Mouse (Mus musculus): ENCODE measurements around the gene Mdm2. TPM values are rescaled to one million over a fixed set of nuclear protein-coding genes. Genes with fewer than 3 reads are reported as not detected.

Gene Mdm2
- total RNA-seq, 4 experiments from 2014 or later, result 44.9 to 54.3 (median 51.9) TPM

GRCm38 (mm10) chr10:117671930-117672666 lies 38.5 kb downstream of the Mdm2 start:
- no peak for DNase-seq (ENCODE audit: low spot score in 2 of 2)

- no peak for DNase-seq (ENCODE audit: low spot score in 2 of 2)
These were observed 39.3 kb downstream of the Mdm2 start for GRCm38 (mm10) chr10:117671266-117671665.

GRCm38 (mm10) chr10:117670791-117671190 lies 39.8 kb downstream of the Mdm2 start:
- DNase-seq (ENCODE audit: low spot score in 2 of 2), result no peak

GRCm38 (mm10) chr10:117670092-117670491 lies 40.5 kb downstream of the Mdm2 start:
- DNase-seq (ENCODE audit: low spot score in 2 of 2), result no peak

- DNase-seq (ENCODE audit: low spot score in 2 of 2), result no peak
These were observed 41.0 kb downstream of the Mdm2 start for GRCm38 (mm10) chr10:117669449-117670090.

- no peak for DNase-seq (ENCODE audit: low spot score in 2 of 2)
These were observed 41.8 kb downstream of the Mdm2 start for GRCm38 (mm10) chr10:117668546-117669300.

- no peak for DNase-seq (ENCODE audit: low spot score in 2 of 2)
These were observed 42.7 kb downstream of the Mdm2 start for GRCm38 (mm10) chr10:117667663-117668507.

GRCm38 (mm10) chr10:117666947-117667630 lies 43.5 kb downstream of the Mdm2 start:
- DNase-seq (ENCODE audit: low spot score in 2 of 2), result no peak

- DNase-seq (ENCODE audit: low spot score in 2 of 2), result no peak
These were observed 44.2 kb downstream of the Mdm2 start for GRCm38 (mm10) chr10:117666361-117666760.

- no peak for DNase-seq (ENCODE audit: low spot score in 2 of 2)
These were observed 44.9 kb downstream of the Mdm2 start for GRCm38 (mm10) chr10:117665376-117666275.

GRCm38 (mm10) chr10:117664926-117665209 lies 45.7 kb downstream of the Mdm2 start:
- DNase-seq (ENCODE audit: low spot score in 2 of 2), result no peak

GRCm38 (mm10) chr10:117664208-117664925 lies 46.2 kb downstream of the Mdm2 start:
- DNase-seq (ENCODE audit: low spot score in 2 of 2), result no peak

GRCm38 (mm10) chr10:117663865-117664200 lies 46.7 kb downstream of the Mdm2 start:
- no peak for DNase-seq (ENCODE audit: low spot score in 2 of 2)

GRCm38 (mm10) chr10:117663056-117663864 lies 47.3 kb downstream of the Mdm2 start:
- no peak for DNase-seq (ENCODE audit: low spot score in 2 of 2)

- DNase-seq (ENCODE audit: low spot score in 2 of 2), result no peak
These were observed 48.1 kb downstream of the Mdm2 start for GRCm38 (mm10) chr10:117662316-117663055.

- DNase-seq (ENCODE audit: low spot score in 2 of 2), result no peak
These were observed 50.7 kb downstream of the Mdm2 start for GRCm38 (mm10) chr10:117659819-117660218.

GRCm38 (mm10) chr10:117659430-117659813 lies 51.1 kb downstream of the Mdm2 start:
- DNase-seq (ENCODE audit: low spot score in 2 of 2), result no peak
